Mouse (Mus musculus) bone marrow macrophage, adult 2 months (primary cell): ENCODE data around the gene 4921507P07Rik.

ENCODE experiments used
- CTCF ChIP-seq: IDR thresholded peaks from 2 replicates; pipeline ENCODE4 v1.5.1; 2012; ENCODE audit warnings: low read depth, mild to moderate bottlenecking, low read length, moderate library complexity
- POLR2A ChIP-seq: IDR thresholded peaks from 2 replicates; pipeline ENCODE4 v1.6.1; 2012; ENCODE audit warnings: mild to moderate bottlenecking, low read depth, low read length, borderline replicate concordance

GRCm38 (mm10) chr6:50549051-50549450 is 47.4 kb downstream of the 4921507P07Rik start:
- TF ChIP-seq CTCF (no peak), POLR2A (no peak)
